ENCODE assay signal across 12 mouse cellular contexts in the genomic region with DNA sequence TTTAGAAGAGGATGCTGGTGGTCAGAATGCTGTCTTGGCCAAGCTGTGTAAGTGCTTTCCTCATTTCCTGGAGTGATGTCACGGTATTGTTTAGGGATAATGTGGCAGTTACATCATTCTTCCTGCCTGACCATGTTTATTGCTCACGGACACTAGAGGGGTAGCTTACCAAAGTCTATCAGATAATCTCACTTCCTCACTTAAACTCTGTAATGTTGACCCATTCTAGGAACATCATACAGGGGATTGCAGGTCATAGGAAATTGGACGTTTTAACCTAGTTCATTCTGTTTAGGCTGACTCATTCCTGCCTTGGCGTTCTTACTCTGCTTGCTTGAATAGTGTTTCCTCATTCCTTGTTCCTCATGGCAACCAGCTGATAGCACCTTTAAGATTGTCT.
DNase-seq lines count a peak whose midpoint lies in the region; ATAC-seq and TF ChIP-seq lines count a peak whose summit lies in the region.
"Had no signal": no experiment of that assay in that cellular context is flagged by ENCODE, and none has a peak within 500 bp of the region (broad histone marks: within the 10 kb centered on the region; RNA-seq: fewer than 3 reads in every experiment).

No protein-coding gene starts in this region.

- intact Hi-C loops in left cerebral cortex, postnatal 36 days (cut with DNase I) = no loop called here

- 40% methylated on average over 4 of the region's 4 CpGs for WGBS in lung, embryonic 16.5 days
- WGBS in lung, adult 2 months = 24% methylated on average over 4 of the region's 4 CpGs
- 35% methylated on average over 4 of the region's 4 CpGs for WGBS in heart, embryonic 12.5 days
- 11% methylated on average over 4 of the region's 4 CpGs for WGBS in intestine, postnatal 0 days

- 0 out of 2 replicates have a peak overlapping the region, but pooled peaks have one; percentile 22 for H3K27ac ChIP-seq in lung, embryonic 16.5 days (ENCODE audit: low read length)
- H3K27ac ChIP-seq in heart, embryonic 12.5 days (ENCODE audit: poor library complexity, severe bottlenecking) = peak overlapping the region; percentile 41; the same call in 1 of the 2 replicates
- H3K27ac ChIP-seq in intestine, postnatal 0 days (ENCODE audit: low read depth, low read length) = no peak overlapping the region
- H3K27ac ChIP-seq: lung, embryonic 15.5 days had no signal

- TF ChIP-seq CTCF in lung, adult 2 months (IDR thresholded peaks at IDR 0.05; ENCODE audit: insufficient read depth, low read length) = no peak
- TF ChIP-seq CTCF in intestine, postnatal 0 days (IDR thresholded peaks at IDR 0.05; ENCODE audit: low read depth) = no peak

- H3K4me2 ChIP-seq in lung, embryonic 16.5 days (ENCODE audit: low read depth, low read length) = no peak overlapping the region
- H3K4me2 ChIP-seq in heart, embryonic 12.5 days = no peak overlapping the region
- no peak overlapping the region for H3K4me2 ChIP-seq in intestine, postnatal 0 days (replicated peaks; ENCODE audit: low read depth)
- H3K4me2 ChIP-seq: lung, embryonic 15.5 days had no signal

- no peak overlapping the region for H3K4me3 ChIP-seq in lung, embryonic 16.5 days (ENCODE audit: low read length)
- no peak overlapping the region for H3K4me3 ChIP-seq in lung, adult 2 months (replicated peaks; ENCODE audit: extremely low read depth, low read depth, low read length)
- H3K4me3 ChIP-seq in heart, embryonic 12.5 days = no peak overlapping the region
- no peak overlapping the region for H3K4me3 ChIP-seq in intestine, postnatal 0 days (ENCODE audit: low read depth, low read length)
- H3K4me3 ChIP-seq: lung, embryonic 15.5 days had no signal

- H3K9ac ChIP-seq in lung, embryonic 16.5 days (ENCODE audit: low read length) = no peak overlapping the region
- H3K9ac ChIP-seq in heart, embryonic 12.5 days = no peak overlapping the region
- no peak overlapping the region for H3K9ac ChIP-seq in intestine, postnatal 0 days (ENCODE audit: low read depth, low read length)
- H3K9ac ChIP-seq: lung, embryonic 15.5 days had no signal

- peak; percentile 72 for ATAC-seq in lung, embryonic 16.5 days (ENCODE audit: low read depth)
- ATAC-seq in heart, embryonic 12.5 days (ENCODE audit: insufficient number of reproducible peaks, low FRiP score) = peak; percentile 51; the same call in 1 of the 2 replicates
- ATAC-seq in intestine, postnatal 0 days = 0 out of 2 replicates have a peak, but pooled peaks have one; percentile 19
- ATAC-seq in CD4-positive, CD25-positive, alpha-beta regulatory T cell, adult 4 months = no peak
- ATAC-seq: inflammation-experienced regulatory T-cells, adult 6 months had no signal

- no peaks in the 10 kb centered on the region for H3K9me3 ChIP-seq in lung, embryonic 16.5 days (ENCODE audit: control insufficient read depth, low read length)
- H3K9me3 ChIP-seq in heart, embryonic 12.5 days (replicated peaks) = no peaks in the 10 kb centered on the region
- no peaks in the 10 kb centered on the region for H3K9me3 ChIP-seq in intestine, postnatal 0 days (ENCODE audit: control insufficient read depth)
- H3K9me3 ChIP-seq: lung, embryonic 15.5 days had no signal

- H3K27me3 ChIP-seq in lung, embryonic 16.5 days (ENCODE audit: control insufficient read depth, insufficient read depth, low read depth, low read length) = no peaks in the 10 kb centered on the region
- H3K27me3 ChIP-seq in heart, embryonic 12.5 days (replicated peaks) = no peaks in the 10 kb centered on the region
- no peaks in the 10 kb centered on the region for H3K27me3 ChIP-seq in intestine, postnatal 0 days (replicated peaks; ENCODE audit: control insufficient read depth, insufficient read depth, low read length)
- H3K27me3 ChIP-seq: lung, embryonic 15.5 days had no signal

- no peak for TF ChIP-seq POLR2A in lung, adult 2 months (IDR thresholded peaks at IDR 0.05; ENCODE audit: borderline replicate concordance, extremely low read depth, low read depth, low read length)

- H3K4me1 ChIP-seq in lung, embryonic 16.5 days (replicated peaks; ENCODE audit: control insufficient read depth, insufficient read depth, low read length) = peaks cover 3% of the 10 kb centered on the region; the same call in 1 of the 2 replicates
- peaks cover 6% of the 10 kb centered on the region for H3K4me1 ChIP-seq in lung, adult 2 months (ENCODE audit: control insufficient read depth, insufficient read depth, low read length)
- no peaks in the 10 kb centered on the region for H3K4me1 ChIP-seq in heart, embryonic 12.5 days (replicated peaks)
- no peaks in the 10 kb centered on the region for H3K4me1 ChIP-seq in intestine, postnatal 0 days (replicated peaks; ENCODE audit: control insufficient read depth, insufficient read depth, low read length)
- H3K4me1 ChIP-seq: lung, embryonic 15.5 days had no signal

- DNase-seq in lung, adult 2 months = no peak
- DNase-seq in left cerebral cortex, postnatal 36 days (ENCODE audit: low spot score in 2 of 2) = no peak
- DNase-seq in spleen, adult 18-20 months = no peak
- DNase-seq: cerebellum, postnatal 36 days; gastrocnemius, postnatal 36 days; left cerebral cortex, postnatal 4 days had no signal

- H3K36me3 ChIP-seq in lung, embryonic 16.5 days (ENCODE audit: control insufficient read depth, insufficient read depth, low read length) = no peaks in the 10 kb centered on the region
- H3K36me3 ChIP-seq in heart, embryonic 12.5 days = no peaks in the 10 kb centered on the region
- H3K36me3 ChIP-seq in intestine, postnatal 0 days (ENCODE audit: control insufficient read depth, insufficient read depth) = no peaks in the 10 kb centered on the region
- H3K36me3 ChIP-seq: lung, embryonic 15.5 days had no signal
